Mouse (Mus musculus) embryonic fibroblast, embryonic 13.5 days (primary cell): ENCODE results near the gene Rad51ap2.

Experiments used
- CTCF ChIP-seq: IDR thresholded peaks from 2 replicates; pipeline ENCODE4 v1.5.1; 2011; ENCODE audit warnings: mild to moderate bottlenecking, control low read depth, low read length, moderate library complexity, borderline replicate concordance; ENCODE audit not compliant: insufficient read depth
- POLR2A ChIP-seq: IDR thresholded peaks from 2 replicates; pipeline ENCODE4 v1.6.1; 2011; ENCODE audit warnings: low read depth, mild to moderate bottlenecking, control low read depth, low read length, moderate library complexity

DNA sequence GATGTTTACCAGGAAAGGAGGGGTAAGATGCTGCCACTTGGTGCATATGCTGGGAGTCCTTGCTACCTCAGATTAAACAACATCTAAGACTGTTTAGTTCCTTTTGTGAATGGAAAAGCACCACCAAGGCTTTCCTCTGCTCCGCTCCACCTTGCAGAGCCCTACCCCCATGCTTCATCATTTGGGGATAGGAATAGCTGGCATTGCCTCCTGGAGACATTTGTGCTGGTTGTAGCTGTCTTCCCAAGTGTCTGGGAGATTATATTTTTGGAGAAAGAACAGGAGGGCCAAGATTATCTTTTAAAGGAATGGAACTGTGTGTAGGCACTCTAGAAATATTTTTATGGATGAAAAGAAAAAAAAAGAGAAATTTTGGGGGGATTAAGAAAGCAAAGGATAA is 22.8 kb upstream of the Rad51ap2 start:
- TF ChIP-seq POLR2A (no peak), CTCF (no peak)
